Mouse (Mus musculus) liver, postnatal 0 days (tissue): Measurements from ENCODE around the gene Rb1. TPM values are rescaled to one million over a fixed set of nuclear protein-coding genes. Genes with fewer than 3 reads are reported as not detected.
A peak's percentile ranks its signal among the peaks of the same experiment; 100 is the strongest.

Source experiments
- ATAC-seq: fragments of 200-750 bp; cut with Nextera tagmentation; 2 replicates; pipeline ENCODE4 v1.8.0; 2017; ENCODE audit warnings: mild to moderate bottlenecking, moderate library complexity
- DNase-seq: peaks from one replicate; pipeline ENCODE4 v3.0.0-alpha.2; 2016
- H3K27ac ChIP-seq: fragments of 300-500 bp; sonication (generic); 2 replicates; pipeline ENCODE4 v1.5.1; 2014; ENCODE audit warnings: antibody characterized with exemption, moderate library complexity, mild to moderate bottlenecking, low read depth
- H3K27me3 ChIP-seq: fragments of 300-500 bp; sonication (generic); 2 replicates; pipeline ENCODE4 v1.6.1; 2014; ENCODE audit warnings: low read length, control low read depth, mixed read lengths; ENCODE audit not compliant: insufficient read depth
- H3K36me3 ChIP-seq: fragments of 300-500 bp; sonication (generic); replicated peaks from 2 replicates; pipeline ENCODE4 v1.6.1; 2014; ENCODE audit warnings: mild to moderate bottlenecking, control low read depth, low read length, moderate library complexity, mixed read lengths; ENCODE audit not compliant: insufficient read depth
- H3K4me1 ChIP-seq: fragments of 300-500 bp; sonication (generic); 2 replicates; pipeline ENCODE4 v1.6.1; 2014; ENCODE audit warnings: antibody characterized with exemption, mild to moderate bottlenecking, control low read depth; ENCODE audit not compliant: insufficient read depth
- H3K4me2 ChIP-seq: fragments of 300-500 bp; sonication (generic); 2 replicates; pipeline ENCODE4 v1.6.1; 2014; ENCODE audit warnings: low read depth, mild to moderate bottlenecking, low read length, moderate library complexity, mixed read lengths
- H3K4me3 ChIP-seq: fragments of 300-500 bp; sonication (generic); 2 replicates; pipeline ENCODE4 v1.5.1; 2014; ENCODE audit warnings: low read depth, low read length
- H3K9ac ChIP-seq: fragments of 300-500 bp; sonication (generic); replicated peaks from 2 replicates; pipeline ENCODE4 v1.6.1; 2014; ENCODE audit warnings: mild to moderate bottlenecking, moderate library complexity
- H3K9me3 ChIP-seq: fragments of 300-500 bp; sonication (generic); 2 replicates; pipeline ENCODE4 v1.6.1; 2016; ENCODE audit warnings: mild to moderate bottlenecking, control low read depth, low read length, mixed read lengths
- CTCF ChIP-seq: sonication (generic); IDR thresholded peaks from 2 replicates; pipeline ENCODE4 v1.5.1; 2016; ENCODE audit warnings: antibody characterized with exemption, low read depth
- EP300 ChIP-seq: IDR thresholded peaks from 2 replicates; pipeline ENCODE4 v1.6.1; 2016; ENCODE audit warnings: antibody characterized with exemption, low read depth, mild to moderate bottlenecking
- WGBS: fragments of 180-500 bp; shearing (Covaris S2); extraction: QIAGEN DNeasy Blood & Tissue Kit; methylation state at CpG from one replicate; pipeline ENCODE4 v1.1.7; 2014; ENCODE audit not compliant: insufficient replicate concordance; 5-methylcytosine and 5-hydroxymethylcytosine counted together
- polyA plus RNA-seq: library from polyadenylated mRNA; unstranded; fragments of >200 nt; fragmentation: Nextera tagmentation; extraction: Ambion mirVana; gene quantifications from 2 replicates; pipeline ENCODE4 v1.2.1, GENCODE M21; 2015

Rb1 gene
- polyA plus RNA-seq, 1 experiment from 2014 or later: 23.6 TPM

DNA sequence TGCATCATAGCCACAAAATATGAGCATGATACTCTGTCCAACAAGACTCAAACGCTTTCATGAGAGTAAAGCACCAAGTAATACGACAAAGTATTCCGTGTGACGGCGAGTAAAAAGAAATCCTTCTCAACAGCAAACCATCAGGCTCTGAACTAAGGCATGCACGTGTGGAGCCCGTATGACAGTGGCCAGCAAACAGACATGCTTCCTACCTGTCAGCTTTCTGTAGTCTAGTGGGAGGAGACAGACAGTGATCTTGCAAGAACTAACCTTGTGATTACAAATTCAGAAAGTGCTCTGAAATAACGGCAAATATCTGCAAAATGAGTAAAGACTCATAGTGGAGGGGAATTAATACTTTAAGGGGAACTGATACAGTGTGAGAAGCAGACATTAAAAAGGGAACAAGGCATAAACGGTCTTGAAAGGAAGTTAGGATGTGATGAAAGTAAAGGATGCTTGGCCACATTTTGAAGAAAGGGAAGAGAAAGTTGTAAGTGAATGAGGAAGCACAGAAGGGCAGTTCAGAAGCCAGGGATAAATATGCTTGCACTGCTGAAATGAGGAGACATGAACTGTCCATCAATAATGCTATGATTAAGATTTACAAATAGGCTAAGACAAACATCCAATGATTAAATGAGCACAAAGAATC lies 103.2 kb downstream of the Rb1 start:
- H3K9me3 ChIP-seq: no peaks in the 10 kb centered on the region
- DNase-seq (no peak), ATAC-seq (peak; percentile 36)
- TF ChIP-seq CTCF (no peak), EP300 (no peak)
- H3K27ac ChIP-seq: peak overlapping the region; percentile 44; the same call in 1 of the 2 replicates
- no peak overlapping the region for H3K4me2 ChIP-seq
- H3K9ac ChIP-seq: no peak overlapping the region
- no peaks in the 10 kb centered on the region for H3K4me1 ChIP-seq
- no peaks in the 10 kb centered on the region for H3K36me3 ChIP-seq
- H3K4me3 ChIP-seq: no peak overlapping the region
- 60% methylated on average over 9 of the region's 9 CpGs for WGBS
- H3K27me3 ChIP-seq: no peaks in the 10 kb centered on the region

DNA sequence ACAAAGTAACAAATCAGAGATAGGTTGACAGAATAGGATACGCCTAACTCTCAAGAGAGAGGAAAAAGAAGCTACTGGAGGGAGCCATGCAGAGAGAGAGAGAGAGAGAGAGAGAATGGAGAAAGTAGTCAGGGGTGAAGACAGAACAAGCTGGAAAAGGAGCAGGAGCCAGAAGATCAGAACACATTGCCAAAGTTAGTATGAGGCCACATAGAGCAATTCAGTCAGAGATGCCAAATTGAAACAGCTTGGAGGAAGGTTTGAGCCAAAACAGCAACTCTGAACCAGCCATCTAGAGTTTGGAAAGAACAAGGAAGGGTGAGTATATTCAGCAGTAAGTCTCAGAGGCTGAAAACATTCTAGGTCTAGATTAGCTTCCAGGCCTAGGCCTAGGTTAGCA lies 108.6 kb downstream of the Rb1 start:
- Histone ChIP-seq H3K9me3 (no peaks in the 10 kb centered on the region), H3K27ac (no peak overlapping the region), H3K4me2 (no peak overlapping the region), H3K9ac (no peak overlapping the region), H3K4me3 (no peak overlapping the region), H3K36me3 (peaks cover 18% of the 10 kb centered on the region), H3K4me1 (no peaks in the 10 kb centered on the region), H3K27me3 (no peaks in the 10 kb centered on the region)
- WGBS: 96% methylated on average over 1 of the region's 1 CpGs
- TF ChIP-seq EP300 (no peak), CTCF (no peak)
- DNase-seq (no peak), ATAC-seq (no peak)

GRCm38 (mm10) chr14:73211477-73211876 lies 114.1 kb downstream of the Rb1 start:
- ATAC-seq (peak; percentile 95), DNase-seq (peak; percentile 20)
- 71% methylated on average over 5 of the region's 5 CpGs for whole genome bisulfite sequencing
- TF ChIP-seq EP300: peak; percentile 57; the same call in 1 of the 2 replicates
- TF ChIP-seq CTCF: no peak
- Histone ChIP-seq H3K9ac (no peak overlapping the region), H3K27ac (peak overlapping the region; percentile 65), H3K4me3 (no peak overlapping the region), H3K27me3 (no peaks in the 10 kb centered on the region), H3K4me2 (no peak overlapping the region), H3K4me1 (no peaks in the 10 kb centered on the region), H3K36me3 (peaks cover 25% of the 10 kb centered on the region), H3K9me3 (no peaks in the 10 kb centered on the region)

GRCm38 (mm10) chr14:73210196-73210595 lies 115.4 kb downstream of the Rb1 start:
- no peak overlapping the region for H3K4me2 ChIP-seq
- no peak overlapping the region for H3K4me3 ChIP-seq
- H3K27ac ChIP-seq: no peak overlapping the region

GRCm38 (mm10) chr14:73209262-73209661 lies 116.4 kb downstream of the Rb1 start:
- ATAC-seq (peak; percentile 50; the same call in 1 of the 2 replicates), DNase-seq (peak; percentile 42)

More at GRCm38 (mm10) chr14:73210196-73210595, 115.4 kb downstream of the Rb1 start:
- WGBS: 87% methylated on average over 8 of the region's 8 CpGs
- ATAC-seq (0 out of 2 replicates have a peak, but pooled peaks have one; percentile 40), DNase-seq (no peak)
- H3K4me1 ChIP-seq: no peaks in the 10 kb centered on the region
- H3K9me3 ChIP-seq: no peaks in the 10 kb centered on the region
- H3K27me3 ChIP-seq: no peaks in the 10 kb centered on the region
- H3K36me3 ChIP-seq: peaks cover 19% of the 10 kb centered on the region
- H3K9ac ChIP-seq: no peak overlapping the region
- TF ChIP-seq EP300: no peak
- TF ChIP-seq CTCF: no peak

GRCm38 (mm10) chr14:73204016-73204415 lies 121.6 kb downstream of the Rb1 start:
- Histone ChIP-seq H3K9ac (no peak overlapping the region), H3K4me1 (0 out of 2 replicates have a peak, but pooled peaks cover 5% of the 10 kb centered on the region), H3K36me3 (peaks cover 16% of the 10 kb centered on the region), H3K4me3 (no peak overlapping the region), H3K9me3 (no peaks in the 10 kb centered on the region), H3K4me2 (no peak overlapping the region), H3K27ac (no peak overlapping the region), H3K27me3 (no peaks in the 10 kb centered on the region)
- WGBS: 68% methylated on average over 3 of the region's 3 CpGs
- ATAC-seq: no peak
- DNase-seq: no peak
- no peak for TF ChIP-seq CTCF
- no peak for TF ChIP-seq EP300

More at GRCm38 (mm10) chr14:73209262-73209661, 116.4 kb downstream of the Rb1 start:
- H3K4me3 ChIP-seq: no peak overlapping the region
- no peaks in the 10 kb centered on the region for H3K9me3 ChIP-seq
- H3K36me3 ChIP-seq: peaks cover 19% of the 10 kb centered on the region
- peak overlapping the region; percentile 92 for H3K27ac ChIP-seq
- no peaks in the 10 kb centered on the region for H3K4me1 ChIP-seq
- TF ChIP-seq EP300: peak; percentile 52
- no peak for TF ChIP-seq CTCF
- H3K4me2 ChIP-seq: peak overlapping the region; percentile 39
- no peak overlapping the region for H3K9ac ChIP-seq
- H3K27me3 ChIP-seq: no peaks in the 10 kb centered on the region
